Mouse (Mus musculus): ENCODE measurements at regions not wholly inside any gene's neighbourhood (a gene's known extent, or its start where the extent isn't known, plus 50 kb on each side); places are given as distances from the start of the nearest gene placed in this dataset.

- TF ChIP-seq POLR2A (IDR thresholded peaks at IDR 0.05; ENCODE audit: borderline replicate concordance, extremely low read depth, low read depth, low read length): no peak
- TF ChIP-seq CTCF (IDR thresholded peaks at IDR 0.05; ENCODE audit: insufficient read depth, low read length): no peak
Observed at GRCm38 (mm10) chr3:15112177-15112838, 219.8 kb downstream of the Gm9733 start.

Data from lung, adult 2 months (tissue).